Mouse (Mus musculus): ENCODE measurements around the gene Gm10570. TPM values are rescaled to one million over a fixed set of nuclear protein-coding genes. Genes with fewer than 3 reads are reported as not detected.

Gene Gm10570
- polyA plus RNA-seq, 1 experiment = 2.1 TPM

GRCm38 (mm10) chr4:130267069-130267468, 41.4 kb downstream of the Gm10570 start:
- no peaks in the 10 kb centered on the region for H3K4me1 ChIP-seq (ENCODE audit: control insufficient read depth, insufficient read depth, insufficient read length, low read length)
- no peak overlapping the region for H3K4me3 ChIP-seq (ENCODE audit: insufficient read depth, low read depth, low read length)
- no peak overlapping the region for H3K27ac ChIP-seq (replicated peaks; ENCODE audit: low read depth, low read length)

GRCm38 (mm10) chr4:130266601-130267000, 41.9 kb downstream of the Gm10570 start:
- H3K4me1 ChIP-seq (ENCODE audit: control insufficient read depth, insufficient read depth, insufficient read length, low read length) = no peaks in the 10 kb centered on the region
- H3K4me3 ChIP-seq (ENCODE audit: insufficient read depth, low read depth, low read length) = peak overlapping the region; percentile 22; the same call in 1 of the 2 replicates
- H3K27ac ChIP-seq (replicated peaks; ENCODE audit: low read depth, low read length) = no peak overlapping the region

- H3K4me1 ChIP-seq (ENCODE audit: control insufficient read depth, insufficient read depth, insufficient read length, low read length) = no peaks in the 10 kb centered on the region
- no peak overlapping the region for H3K4me3 ChIP-seq (ENCODE audit: insufficient read depth, low read depth, low read length)
- H3K27ac ChIP-seq (replicated peaks; ENCODE audit: low read depth, low read length) = no peak overlapping the region
These were observed 43.6 kb downstream of the Gm10570 start for GRCm38 (mm10) chr4:130264698-130265349.

GRCm38 (mm10) chr4:130264131-130264530, 44.3 kb downstream of the Gm10570 start:
- no peak overlapping the region for H3K27ac ChIP-seq (replicated peaks; ENCODE audit: low read depth, low read length)
- H3K4me1 ChIP-seq (ENCODE audit: control insufficient read depth, insufficient read depth, insufficient read length, low read length) = no peaks in the 10 kb centered on the region
- H3K4me3 ChIP-seq (ENCODE audit: insufficient read depth, low read depth, low read length) = no peak overlapping the region

GRCm38 (mm10) chr4:130260406-130260805, 48.1 kb downstream of the Gm10570 start:
- no peak overlapping the region for H3K4me3 ChIP-seq (ENCODE audit: insufficient read depth, low read depth, low read length)
- H3K4me1 ChIP-seq (ENCODE audit: control insufficient read depth, insufficient read depth, insufficient read length, low read length) = no peaks in the 10 kb centered on the region
- no peak overlapping the region for H3K27ac ChIP-seq (replicated peaks; ENCODE audit: low read depth, low read length)

Other genes with a start within 250 kb of the Gm10570 start
- gene Pef1, start 206.1 kb downstream of the Gm10570 start, polyA plus RNA-seq (2012; ENCODE audit: insufficient read depth, insufficient read length, missing spikeins) = 67.7 and 71.2 TPM in 2 replicates
- gene Hcrtr1, start 169.3 kb downstream of the Gm10570 start, polyA plus RNA-seq (2012; ENCODE audit: insufficient read depth, insufficient read length, missing spikeins) = not detected in 2 replicates
- 30.1 and 32.4 TPM in 2 replicates for gene Tinagl1, start 133.6 kb downstream of the Gm10570 start, polyA plus RNA-seq (2012; ENCODE audit: insufficient read depth, insufficient read length, missing spikeins)
- gene Gm853, start 86.3 kb downstream of the Gm10570 start, polyA plus RNA-seq (2012; ENCODE audit: insufficient read depth, insufficient read length, missing spikeins) = not detected in 2 replicates
- gene Serinc2, start 29.5 kb downstream of the Gm10570 start, polyA plus RNA-seq (2012; ENCODE audit: insufficient read depth, insufficient read length, missing spikeins) = 1.6 and 2.3 TPM in 2 replicates
- gene Fabp3, start 79 bp downstream of the Gm10570 start, polyA plus RNA-seq (2012; ENCODE audit: insufficient read depth, insufficient read length, missing spikeins) = 1,247 and 2,143 TPM in 2 replicates
- gene Zcchc17, start 51.3 kb upstream of the Gm10570 start, polyA plus RNA-seq (2012; ENCODE audit: insufficient read depth, insufficient read length, missing spikeins) = 31.0 and 36.4 TPM in 2 replicates
- gene Snrnp40, start 51.5 kb upstream of the Gm10570 start, polyA plus RNA-seq (2012; ENCODE audit: insufficient read depth, insufficient read length, missing spikeins) = 9.3 and 10.9 TPM in 2 replicates